Mouse (Mus musculus): Measurements from ENCODE around the gene Ssr1.

The Ssr1 gene

GRCm38 (mm10) chr13:37918336-37919261 lies 75.4 kb downstream of the Ssr1 start:
- no peak for DNase-seq (ENCODE audit: low spot score in 2 of 2)

Data from cerebellum, postnatal 4 days (tissue).